Mouse (Mus musculus): ENCODE data around the gene Caskin2. TPM values are rescaled to one million over a fixed set of nuclear protein-coding genes. Genes with fewer than 3 reads are reported as not detected.

The Caskin2 gene
- polyA plus RNA-seq, 1 experiment = 24.8 TPM

DNA sequence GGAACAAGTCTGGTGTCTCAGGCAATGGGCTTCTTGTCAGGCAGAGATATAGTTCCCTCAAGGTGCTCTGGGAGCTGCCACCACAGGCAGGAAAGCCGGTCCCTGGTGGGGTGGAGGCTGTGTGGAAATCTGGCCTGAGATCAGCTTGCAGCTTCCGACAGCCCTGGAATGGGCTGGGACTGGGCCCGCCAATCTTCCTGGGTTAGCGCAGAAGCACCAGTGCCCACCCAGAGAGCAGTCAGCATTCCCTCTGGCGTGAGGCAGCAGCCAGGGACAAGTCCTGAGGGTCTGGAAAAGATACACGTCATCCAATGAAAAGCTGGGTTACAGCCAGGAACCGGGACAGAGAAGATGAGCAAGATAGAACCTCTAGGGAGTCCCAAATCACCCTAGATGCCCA, 1.3 kb downstream of the Caskin2 start:
- no peak for DNase-seq (ENCODE audit: low read depth)
- no peak for TF ChIP-seq CTCF (IDR thresholded peaks at IDR 0.05; ENCODE audit: borderline replicate concordance, extremely low read depth, insufficient read depth, insufficient read length)
- TF ChIP-seq POLR2A (IDR thresholded peaks at IDR 0.05; ENCODE audit: borderline replicate concordance, extremely low read depth, insufficient read depth, insufficient read length, poor library complexity, severe bottlenecking) = no peak

DNA sequence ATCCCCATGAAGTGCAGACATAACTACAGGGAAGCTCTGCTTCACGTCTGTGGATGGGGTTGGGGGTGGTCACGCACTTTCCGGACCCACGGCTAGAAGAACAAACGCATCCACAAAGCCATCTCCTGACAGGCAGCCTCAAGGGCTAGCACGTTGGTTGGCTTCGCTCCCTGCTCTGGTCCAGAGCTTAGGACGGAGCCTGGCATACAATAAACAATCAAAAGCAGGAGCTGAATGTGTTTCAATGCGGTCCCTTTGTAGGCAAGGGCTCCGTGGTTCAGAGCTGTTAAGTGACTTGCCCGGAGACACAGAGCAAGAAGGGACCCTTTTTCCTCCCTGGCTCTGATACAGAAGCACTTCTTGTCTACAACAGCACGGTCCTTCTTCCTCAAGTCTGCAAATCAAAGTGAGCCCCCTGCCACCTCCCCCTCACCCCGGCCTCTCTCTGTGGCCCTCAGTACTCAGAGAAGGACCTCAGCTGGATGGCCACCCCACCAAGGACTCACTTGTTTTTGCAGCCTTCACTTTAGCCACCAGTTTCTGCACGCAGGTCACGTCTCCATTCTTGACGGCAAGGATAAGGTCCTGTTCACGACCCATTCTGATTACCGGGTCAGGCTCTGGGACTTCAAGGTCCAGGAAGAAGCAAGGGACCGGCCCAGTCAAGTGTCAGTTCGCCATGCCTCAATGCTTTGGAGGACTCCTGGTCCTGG, 1.9 kb downstream of the Caskin2 start:
- TF ChIP-seq CTCF (IDR thresholded peaks at IDR 0.05; ENCODE audit: borderline replicate concordance, extremely low read depth, insufficient read depth, insufficient read length) (no peak), POLR2A (IDR thresholded peaks at IDR 0.05; ENCODE audit: borderline replicate concordance, extremely low read depth, insufficient read depth, insufficient read length, poor library complexity, severe bottlenecking) (no peak)
- no peak for DNase-seq (ENCODE audit: low read depth)

DNA sequence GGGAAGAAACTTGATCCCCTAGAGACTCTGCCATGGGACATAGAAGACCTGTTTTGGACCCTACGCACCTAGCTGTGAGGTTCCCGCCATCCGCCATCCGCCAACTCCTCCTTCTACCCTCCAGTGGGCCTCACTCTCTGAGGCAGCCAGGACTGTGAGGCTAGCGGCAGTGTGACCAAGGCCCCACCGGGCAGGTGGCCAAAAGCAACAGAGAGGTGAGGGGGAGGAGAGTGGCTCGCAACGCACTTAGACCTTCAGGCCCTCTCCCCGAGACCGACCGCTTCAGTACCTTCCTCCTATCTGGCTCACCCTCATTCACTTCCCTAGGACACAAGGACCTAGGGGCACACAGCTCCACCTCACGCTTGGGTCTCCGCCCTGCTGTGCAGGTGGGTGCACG, 3.1 kb downstream of the Caskin2 start:
- peak; percentile 68 for DNase-seq (ENCODE audit: low read depth)
- TF ChIP-seq CTCF (IDR thresholded peaks at IDR 0.05; ENCODE audit: borderline replicate concordance, extremely low read depth, insufficient read depth, insufficient read length) (no peak), POLR2A (IDR thresholded peaks at IDR 0.05; ENCODE audit: borderline replicate concordance, extremely low read depth, insufficient read depth, insufficient read length, poor library complexity, severe bottlenecking) (no peak)

DNA sequence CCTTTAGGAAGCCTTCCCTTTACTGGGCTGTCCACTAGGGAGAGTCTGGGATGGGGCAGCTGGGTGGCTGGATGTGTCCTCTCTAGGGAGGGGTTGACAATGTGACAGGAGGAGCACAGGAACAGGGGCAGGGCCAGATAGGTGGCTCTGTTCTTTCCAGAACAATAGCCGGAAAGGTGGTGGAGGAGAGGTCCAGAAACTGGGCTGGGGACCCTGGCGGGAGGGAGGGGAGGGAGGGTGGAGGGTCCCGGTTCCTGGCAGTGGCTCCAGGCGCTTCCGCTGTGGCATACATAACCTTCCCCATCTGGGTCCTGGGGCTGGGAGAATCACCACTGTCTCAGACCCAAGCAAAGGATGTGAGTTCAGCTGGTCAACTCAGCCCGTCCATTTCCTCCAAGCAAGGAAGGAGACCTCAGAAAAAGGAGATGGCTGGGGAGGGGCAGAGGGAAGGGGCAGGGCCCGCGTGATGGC, 4.1 kb downstream of the Caskin2 start:
- TF ChIP-seq POLR2A (IDR thresholded peaks at IDR 0.05; ENCODE audit: borderline replicate concordance, extremely low read depth, insufficient read depth, insufficient read length, poor library complexity, severe bottlenecking) = no peak
- no peak for TF ChIP-seq CTCF (IDR thresholded peaks at IDR 0.05; ENCODE audit: borderline replicate concordance, extremely low read depth, insufficient read depth, insufficient read length)
- no peak for DNase-seq (ENCODE audit: low read depth)

DNA sequence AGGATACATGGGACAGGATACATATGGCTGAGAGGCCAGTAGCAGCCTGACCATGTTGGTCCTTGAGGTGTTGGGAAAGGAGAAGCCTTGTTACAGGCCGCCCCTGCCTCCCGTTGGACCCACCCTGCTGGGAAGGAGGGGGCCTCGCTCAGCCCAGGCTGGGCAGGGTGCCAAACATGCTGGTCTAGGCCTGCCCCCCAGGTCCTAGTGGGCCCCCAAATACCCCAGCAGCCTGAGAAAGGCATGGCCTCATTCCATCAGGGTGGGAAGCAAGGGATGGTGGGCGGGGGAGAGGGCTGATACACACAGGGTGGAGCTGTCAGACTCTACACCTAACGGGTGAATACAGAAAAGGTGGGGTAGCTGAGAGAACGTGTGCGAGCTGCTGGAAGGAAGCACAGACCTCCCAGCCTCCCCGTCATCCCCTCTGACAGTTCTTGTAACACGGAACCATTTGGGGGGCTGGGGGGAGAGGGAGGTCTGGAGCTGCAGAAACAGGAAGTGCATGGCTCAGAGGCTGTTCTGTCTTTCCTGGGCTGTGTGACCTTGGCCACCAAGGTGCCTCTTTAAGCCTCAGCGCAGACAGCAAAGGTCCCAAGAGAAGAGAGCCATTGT, 4.6 kb downstream of the Caskin2 start:
- no peak for TF ChIP-seq POLR2A (IDR thresholded peaks at IDR 0.05; ENCODE audit: borderline replicate concordance, extremely low read depth, insufficient read depth, insufficient read length, poor library complexity, severe bottlenecking)
- peak; percentile 87 for DNase-seq (ENCODE audit: low read depth)

DNA sequence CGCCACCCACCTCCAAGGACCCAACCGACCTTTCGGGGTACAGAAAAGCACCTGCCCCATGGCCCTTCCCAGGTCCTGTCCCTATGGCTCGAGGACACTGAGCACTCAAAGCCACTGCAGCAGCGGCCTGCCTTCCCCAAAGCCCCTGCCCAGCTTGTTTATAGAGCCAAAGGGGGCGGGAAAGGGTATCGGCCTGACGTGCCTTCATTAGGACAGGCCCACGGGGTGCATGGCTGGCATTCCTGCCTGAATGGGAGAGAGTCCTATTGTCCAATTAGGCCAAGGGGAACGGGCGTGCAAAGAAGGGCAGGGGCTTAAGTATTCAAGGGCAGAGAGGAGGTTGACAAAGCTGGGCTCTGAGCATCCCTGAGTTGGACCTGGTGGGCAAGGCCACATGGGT, 5.5 kb downstream of the Caskin2 start:
- TF ChIP-seq POLR2A (IDR thresholded peaks at IDR 0.05; ENCODE audit: borderline replicate concordance, extremely low read depth, insufficient read depth, insufficient read length, poor library complexity, severe bottlenecking) = no peak
- TF ChIP-seq CTCF (IDR thresholded peaks at IDR 0.05; ENCODE audit: borderline replicate concordance, extremely low read depth, insufficient read depth, insufficient read length) = no peak
- peak; percentile 73 for DNase-seq (ENCODE audit: low read depth)

DNA sequence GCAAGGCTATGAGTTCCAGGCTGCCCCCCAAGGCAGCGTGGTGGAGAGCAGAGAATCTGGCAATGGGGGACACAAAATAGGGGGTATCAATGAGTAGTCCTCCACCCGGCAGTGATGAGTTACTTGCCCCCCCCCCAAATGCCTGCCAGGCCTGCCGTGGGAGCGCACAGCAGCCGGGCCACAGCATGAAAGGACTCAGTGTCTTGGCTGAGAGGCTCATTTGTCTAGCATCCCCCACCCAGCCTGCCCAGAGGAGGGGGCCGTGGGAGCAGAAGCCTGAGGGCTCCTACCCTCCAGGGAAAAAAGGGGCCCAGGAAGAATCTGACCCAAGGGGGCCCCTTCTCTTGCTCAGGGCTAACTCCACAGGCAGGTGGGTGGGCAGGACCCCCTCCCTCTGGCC, 6.1 kb downstream of the Caskin2 start:
- peak; percentile 82 for DNase-seq (ENCODE audit: low read depth)
- TF ChIP-seq CTCF (IDR thresholded peaks at IDR 0.05; ENCODE audit: borderline replicate concordance, extremely low read depth, insufficient read depth, insufficient read length) = no peak
- no peak for TF ChIP-seq POLR2A (IDR thresholded peaks at IDR 0.05; ENCODE audit: borderline replicate concordance, extremely low read depth, insufficient read depth, insufficient read length, poor library complexity, severe bottlenecking)

DNA sequence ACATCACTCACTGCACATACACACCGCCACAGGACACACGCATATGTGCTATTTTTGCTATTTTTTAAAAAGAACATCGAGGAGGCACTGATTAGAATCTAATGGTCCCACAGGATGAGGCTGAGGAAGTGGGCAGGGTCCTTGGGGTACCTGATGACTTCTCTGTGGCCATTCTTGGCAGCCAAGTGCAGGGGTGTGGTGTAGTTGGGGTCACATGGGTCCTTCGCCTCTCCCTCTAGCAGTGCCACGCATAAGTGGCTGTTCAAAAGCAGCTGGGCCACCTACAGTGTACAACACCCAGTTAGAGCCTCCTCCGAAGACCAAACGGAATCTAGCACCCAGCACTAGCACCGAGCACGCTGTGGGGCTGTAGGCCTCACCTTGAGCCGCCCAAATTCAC, 7.3 kb downstream of the Caskin2 start:
- TF ChIP-seq POLR2A (IDR thresholded peaks at IDR 0.05; ENCODE audit: borderline replicate concordance, extremely low read depth, insufficient read depth, insufficient read length, poor library complexity, severe bottlenecking) (no peak), CTCF (IDR thresholded peaks at IDR 0.05; ENCODE audit: borderline replicate concordance, extremely low read depth, insufficient read depth, insufficient read length) (no peak)
- DNase-seq (ENCODE audit: low read depth) = no peak

DNA sequence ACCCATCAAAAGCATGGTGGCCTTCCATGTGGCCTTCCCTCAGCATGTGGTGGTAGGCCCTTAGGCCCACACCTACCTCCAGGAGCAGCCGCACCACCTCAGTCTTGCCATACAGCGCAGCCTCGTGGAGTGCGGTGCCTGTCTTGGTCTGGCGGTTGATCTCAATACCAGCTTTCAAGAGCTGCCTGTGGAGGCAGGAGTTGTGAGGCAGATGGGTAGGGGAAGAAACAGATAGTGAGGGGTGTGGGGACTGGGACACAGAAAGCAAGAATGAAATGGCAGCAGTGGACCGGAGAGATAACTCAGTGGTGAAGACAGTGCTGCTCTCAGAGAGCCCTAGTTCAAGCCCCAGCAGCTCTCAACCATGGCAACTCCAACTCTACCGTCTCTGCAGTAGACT, 8.4 kb downstream of the Caskin2 start:
- no peak for DNase-seq (ENCODE audit: low read depth)
- TF ChIP-seq CTCF (IDR thresholded peaks at IDR 0.05; ENCODE audit: borderline replicate concordance, extremely low read depth, insufficient read depth, insufficient read length) (no peak), POLR2A (IDR thresholded peaks at IDR 0.05; ENCODE audit: borderline replicate concordance, extremely low read depth, insufficient read depth, insufficient read length, poor library complexity, severe bottlenecking) (no peak)

DNA sequence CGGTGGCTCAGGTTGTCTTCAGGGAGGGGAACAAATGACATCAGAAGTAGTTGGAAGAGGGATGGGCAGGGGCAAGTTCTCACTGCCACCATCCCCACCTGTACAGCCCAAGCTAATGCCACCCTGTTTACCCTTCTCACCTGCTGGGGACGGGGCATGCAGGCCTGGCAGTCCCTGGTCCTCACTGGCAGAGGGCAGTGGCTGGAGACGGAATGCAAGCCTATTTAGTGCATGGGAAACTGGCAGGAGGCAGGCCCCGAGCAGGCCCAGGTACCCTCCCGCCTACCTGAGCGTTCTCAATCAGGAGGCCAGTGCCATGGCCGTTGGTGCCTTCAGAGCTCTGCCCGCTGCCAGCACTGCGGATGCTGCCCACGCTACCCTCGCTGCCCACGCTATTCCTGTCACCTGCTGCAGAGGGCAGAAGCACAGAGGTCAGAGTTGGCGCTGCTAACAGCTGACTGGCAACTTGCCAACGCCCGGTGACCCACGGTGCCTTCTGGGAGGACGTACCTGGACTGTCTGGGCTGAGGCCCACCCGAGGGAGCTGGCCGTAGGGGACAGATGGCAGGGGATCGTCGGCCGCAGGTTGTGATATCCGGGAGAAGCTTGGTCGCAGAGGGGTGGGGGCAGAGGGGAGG, 10.2 kb downstream of the Caskin2 start:
- DNase-seq (ENCODE audit: low read depth) = no peak
- TF ChIP-seq CTCF (IDR thresholded peaks at IDR 0.05; ENCODE audit: borderline replicate concordance, extremely low read depth, insufficient read depth, insufficient read length) (no peak), POLR2A (IDR thresholded peaks at IDR 0.05; ENCODE audit: borderline replicate concordance, extremely low read depth, insufficient read depth, insufficient read length, poor library complexity, severe bottlenecking) (no peak)

DNA sequence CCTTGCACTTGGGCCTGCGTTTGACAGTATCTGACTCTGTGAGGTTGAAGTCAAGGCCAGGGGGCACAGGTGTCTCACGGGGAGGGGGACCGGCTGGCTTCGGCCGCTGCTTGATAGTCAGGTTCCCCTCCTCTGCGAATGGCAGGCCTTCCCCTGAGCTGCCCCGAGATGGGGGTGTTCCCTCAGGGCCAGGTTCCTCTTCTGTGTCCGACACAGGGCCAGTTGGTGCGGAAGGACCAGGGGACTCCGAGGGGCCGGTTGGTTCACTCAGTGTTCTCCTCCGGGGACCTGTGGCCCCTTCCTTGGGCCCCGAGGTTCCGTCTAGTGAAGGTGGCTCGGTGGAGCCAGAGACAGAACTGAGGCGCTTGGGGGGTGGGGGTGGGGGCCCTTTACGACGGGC, 12.5 kb downstream of the Caskin2 start:
- no peak for DNase-seq (ENCODE audit: low read depth)
- no peak for TF ChIP-seq POLR2A (IDR thresholded peaks at IDR 0.05; ENCODE audit: borderline replicate concordance, extremely low read depth, insufficient read depth, insufficient read length, poor library complexity, severe bottlenecking)

DNA sequence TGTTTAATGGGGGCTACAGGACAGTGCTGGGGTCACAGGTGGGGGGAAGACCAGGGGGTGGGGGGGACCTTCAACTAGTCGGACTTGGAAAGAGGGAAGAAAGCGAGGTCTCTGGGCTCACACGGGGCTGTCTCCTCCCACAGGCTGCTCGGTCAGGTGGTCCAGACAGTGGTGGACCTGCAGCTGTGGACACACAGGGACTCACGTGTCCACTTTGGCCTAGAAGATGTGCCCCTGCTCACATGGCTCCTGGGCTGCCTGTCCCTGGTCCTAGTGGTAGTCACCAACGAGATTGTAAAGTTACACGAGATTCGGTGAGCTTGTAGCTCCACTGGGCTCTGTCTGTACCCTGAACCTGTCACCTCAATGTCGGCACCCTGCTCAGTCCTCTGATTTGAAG, 15.8 kb downstream of the Caskin2 start:
- DNase-seq (ENCODE audit: low read depth) = no peak
- no peak for TF ChIP-seq POLR2A (IDR thresholded peaks at IDR 0.05; ENCODE audit: borderline replicate concordance, extremely low read depth, insufficient read depth, insufficient read length, poor library complexity, severe bottlenecking)
- no peak for TF ChIP-seq CTCF (IDR thresholded peaks at IDR 0.05; ENCODE audit: borderline replicate concordance, extremely low read depth, insufficient read depth, insufficient read length)

All from brain, embryonic 14.5 days (tissue).